Mouse (Mus musculus) T-cell, adult 2 months (primary cell): ENCODE measurements around the gene Esp31.

Experiments used
- DNase-seq: peaks from one replicate; pipeline ENCODE4 v3.0.0; 2022; ENCODE audit warnings: low spot score

Gene Esp31

DNA sequence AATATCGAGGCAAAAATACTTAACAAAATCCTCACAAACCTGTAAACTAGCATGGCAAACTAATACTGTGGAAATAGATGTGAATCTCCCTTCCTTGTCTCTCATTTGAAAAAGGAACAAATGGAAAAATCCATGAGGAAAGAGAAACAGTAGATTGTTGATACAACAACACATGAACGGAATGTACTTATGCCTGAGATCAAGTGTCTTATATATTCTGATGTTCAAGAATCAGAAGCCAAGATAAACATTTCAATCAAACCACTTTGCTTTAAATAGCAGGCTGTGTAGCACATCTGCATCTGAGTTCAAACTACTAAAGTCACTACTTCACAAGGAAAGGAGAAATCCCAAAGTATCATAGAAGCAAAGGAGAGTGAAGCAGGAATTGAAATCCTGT lies at the start of gene Esp31:
TSS of gene Esp31 (plus strand) at position 301 of the 400 bp plus-strand sequence.
- no peak for DNase-seq
